Mouse (Mus musculus) layer of hippocampus, adult 9-11 months (tissue): Measurements from ENCODE around the gene Acsm3.

Experiments used
- DNase-seq: peaks from one replicate; pipeline ENCODE4 v3.0.0; 2022

Acsm3 gene

DNA sequence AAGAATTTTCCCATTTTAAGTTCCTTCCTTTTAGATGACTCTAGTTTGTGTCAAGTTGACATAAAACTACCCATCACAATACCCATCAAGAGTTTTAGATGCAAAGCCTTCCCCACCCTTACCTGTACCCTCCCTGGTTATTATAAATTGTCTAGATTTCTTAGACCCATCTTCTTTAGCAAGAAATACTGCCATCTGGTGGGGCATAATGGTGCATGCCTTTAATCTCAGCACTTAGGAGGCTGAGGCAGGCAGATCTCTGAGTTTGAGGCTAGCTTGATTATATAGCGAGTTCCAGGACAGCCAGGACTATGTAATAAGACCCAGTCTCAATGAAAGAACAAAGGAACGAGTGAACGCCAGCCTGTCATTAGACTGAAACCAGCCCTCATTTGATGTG lies 39.8 kb downstream of the Acsm3 start:
- no peak for DNase-seq

DNA sequence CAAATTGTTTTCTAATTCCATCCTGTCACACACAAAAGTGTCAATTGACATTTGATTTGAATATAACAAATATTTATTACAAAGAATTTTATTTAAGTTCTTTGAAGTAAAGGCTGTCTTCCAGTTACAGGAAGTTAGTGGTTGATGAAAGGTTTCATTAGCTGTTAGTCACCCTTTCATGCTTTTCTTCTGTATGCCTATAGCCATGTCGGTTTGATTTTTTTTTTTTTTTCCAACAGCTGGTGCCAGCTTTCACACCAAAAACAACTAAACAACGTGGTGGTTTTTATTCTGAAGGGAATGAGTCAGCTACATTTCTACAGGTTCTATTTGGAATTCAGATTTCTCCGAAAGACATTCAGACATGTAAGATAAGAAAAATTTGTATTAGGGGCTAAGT lies 40.3 kb downstream of the Acsm3 start:
- no peak for DNase-seq

DNA sequence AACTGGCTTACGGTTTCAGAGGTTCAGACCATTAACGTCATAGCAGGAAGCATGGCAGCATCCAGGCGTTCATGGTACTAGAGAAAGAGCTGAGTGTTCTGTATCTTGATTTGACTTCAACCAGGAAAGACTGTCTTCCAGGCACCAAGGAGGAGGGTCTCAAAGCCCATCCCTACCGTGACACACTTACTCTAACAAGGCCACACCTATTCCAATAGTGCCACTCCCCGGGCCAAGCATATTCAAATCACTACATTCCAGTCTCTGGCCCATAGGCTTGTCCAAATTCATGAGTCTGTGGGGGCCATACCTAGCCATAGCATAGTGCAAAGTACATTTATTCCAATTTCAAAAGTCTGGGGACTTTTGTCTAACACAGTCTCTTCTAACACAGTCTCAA lies 46.7 kb downstream of the Acsm3 start:
- DNase-seq: no peak

DNA sequence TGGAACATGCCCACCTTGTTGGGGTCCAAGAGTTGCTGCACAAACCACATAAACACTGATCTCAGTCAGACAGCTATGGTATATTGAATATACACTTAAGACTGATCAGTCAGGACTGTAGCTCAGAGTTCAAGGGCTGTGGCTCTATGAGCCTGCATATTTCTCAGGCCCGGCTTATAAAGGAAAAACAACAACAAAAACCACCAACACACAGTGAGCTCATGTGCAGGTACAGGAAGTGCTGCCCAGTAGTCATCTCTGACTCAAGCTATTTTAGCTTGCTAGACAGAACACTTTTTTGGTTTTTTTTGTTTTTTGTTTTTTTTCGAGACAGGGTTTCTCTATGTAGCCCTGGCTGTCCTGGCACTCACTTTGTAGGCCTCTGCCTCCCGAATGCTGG lies 48.0 kb downstream of the Acsm3 start:
- no peak for DNase-seq

DNA sequence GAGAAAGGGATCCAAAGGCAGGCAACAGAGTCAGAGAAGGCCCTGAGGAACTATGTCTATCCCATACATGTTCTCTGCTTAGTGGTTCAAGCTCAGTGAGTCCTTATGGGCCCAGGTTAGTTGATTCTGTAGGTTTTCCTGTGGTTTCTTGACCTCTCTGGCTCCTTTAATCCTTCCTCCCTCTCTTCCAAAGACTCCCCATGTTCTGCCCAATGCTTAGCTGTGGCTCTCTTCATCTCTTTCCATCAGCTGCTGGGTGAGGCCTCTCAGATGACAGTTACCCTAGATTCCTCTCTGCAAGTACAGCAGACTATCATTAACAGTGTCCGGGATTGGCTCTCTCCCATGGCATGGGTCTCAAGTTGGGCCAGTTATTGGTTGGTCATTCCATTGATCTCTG lies 74.6 kb downstream of the Acsm3 start:
- no peak for DNase-seq

DNA sequence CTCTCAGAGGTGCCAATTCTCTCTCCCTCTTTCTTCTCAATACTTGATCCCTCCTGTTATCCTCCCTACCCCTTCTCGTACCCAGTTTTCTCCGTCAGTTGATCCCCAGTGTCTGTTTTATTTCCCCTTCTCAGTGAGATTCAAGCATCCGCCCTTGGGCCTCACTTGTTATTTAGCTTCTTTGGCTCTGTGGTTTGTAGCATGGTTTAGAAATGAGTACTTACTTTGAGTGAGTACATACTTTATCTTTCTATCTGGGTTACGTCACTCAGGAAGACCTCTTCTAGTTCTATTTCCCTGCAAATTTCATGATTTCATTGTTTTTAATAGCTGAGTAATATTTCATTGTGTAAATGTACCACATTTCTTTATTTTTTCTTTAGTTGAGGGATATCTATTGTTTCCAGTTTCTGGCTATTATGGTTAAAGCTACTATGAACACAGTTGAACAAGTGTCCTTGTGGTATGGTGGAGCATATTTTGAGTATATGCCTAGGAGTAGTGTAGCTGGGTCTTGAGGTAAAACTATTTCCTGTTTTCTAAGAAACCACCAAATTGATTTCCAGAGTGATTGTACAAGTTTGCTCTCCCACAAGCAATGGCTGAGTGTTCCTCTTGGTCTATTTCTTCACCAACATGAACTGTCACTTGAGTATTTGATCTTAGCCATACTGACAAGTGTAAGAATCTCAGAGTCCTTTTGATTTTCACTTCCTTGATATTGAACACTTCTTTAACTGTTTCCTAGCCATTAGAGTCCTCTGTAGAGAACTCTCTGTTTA lies 75.5 kb downstream of the Acsm3 start:
- no peak for DNase-seq
